Mouse (Mus musculus): ENCODE measurements at regions not wholly inside any gene's neighbourhood (a gene's known extent, or its start where the extent isn't known, plus 50 kb on each side); places are given as distances from the start of the nearest gene placed in this dataset.

- no peak for DNase-seq
These were observed 52.6 kb upstream of the Unc13c start for GRCm38 (mm10) chr9:74021339-74021738.

DNA sequence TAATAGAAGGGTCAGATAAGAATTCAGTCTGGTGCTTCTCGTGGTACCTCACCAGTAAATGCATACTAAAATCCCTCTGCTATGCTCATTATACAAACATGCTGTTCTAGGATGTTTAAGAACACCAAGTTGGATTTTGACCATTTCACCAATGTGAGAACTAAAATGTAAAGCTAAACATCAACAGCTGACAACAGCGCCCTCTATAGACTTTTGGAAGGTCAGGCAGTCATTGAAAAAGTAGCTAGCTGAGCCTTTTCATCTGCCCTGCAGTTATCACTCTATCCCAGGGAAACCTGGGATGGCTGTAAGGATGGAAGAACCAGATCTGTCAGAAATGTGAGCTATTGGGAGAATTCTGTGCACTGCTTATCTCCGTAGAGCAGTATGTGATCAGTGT lies 55.2 kb upstream of the Unc13c start:
- no peak for DNase-seq

GRCm38 (mm10) chr9:74026131-74026530 lies 57.4 kb upstream of the Unc13c start:
- no peak for DNase-seq

- peak; percentile 7 for DNase-seq
These were observed 59.7 kb upstream of the Unc13c start for GRCm38 (mm10) chr9:74028438-74028837.

- DNase-seq = no peak
These were observed 64.2 kb upstream of the Wdr72 start for GRCm38 (mm10) chr9:74045936-74046335.

GRCm38 (mm10) chr9:74049776-74050175 lies 60.4 kb upstream of the Wdr72 start:
- no peak for DNase-seq

DNA sequence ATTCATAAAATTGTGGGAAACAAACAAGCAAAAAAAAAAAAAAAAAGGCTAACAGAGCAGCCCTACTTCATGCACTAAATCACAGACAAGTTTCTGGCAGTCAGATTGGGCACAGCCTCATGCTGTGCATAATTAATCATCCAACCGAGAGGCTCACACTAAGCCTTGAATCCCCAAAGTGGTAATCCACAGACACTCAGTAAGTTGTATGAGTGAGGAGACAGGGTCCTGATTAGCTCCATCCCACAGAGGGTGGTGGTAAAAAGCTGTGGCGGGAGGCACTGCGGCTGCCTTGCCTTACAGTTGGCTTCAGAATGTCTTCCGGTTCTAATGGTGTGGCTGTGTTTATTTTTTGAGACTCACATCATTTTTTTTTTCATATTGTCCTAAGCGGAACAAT lies 53.4 kb upstream of the Wdr72 start:
- DNase-seq = no peak

- DNase-seq = no peak
These were observed 52.6 kb upstream of the Wdr72 start for GRCm38 (mm10) chr9:74057476-74058076.

DNA sequence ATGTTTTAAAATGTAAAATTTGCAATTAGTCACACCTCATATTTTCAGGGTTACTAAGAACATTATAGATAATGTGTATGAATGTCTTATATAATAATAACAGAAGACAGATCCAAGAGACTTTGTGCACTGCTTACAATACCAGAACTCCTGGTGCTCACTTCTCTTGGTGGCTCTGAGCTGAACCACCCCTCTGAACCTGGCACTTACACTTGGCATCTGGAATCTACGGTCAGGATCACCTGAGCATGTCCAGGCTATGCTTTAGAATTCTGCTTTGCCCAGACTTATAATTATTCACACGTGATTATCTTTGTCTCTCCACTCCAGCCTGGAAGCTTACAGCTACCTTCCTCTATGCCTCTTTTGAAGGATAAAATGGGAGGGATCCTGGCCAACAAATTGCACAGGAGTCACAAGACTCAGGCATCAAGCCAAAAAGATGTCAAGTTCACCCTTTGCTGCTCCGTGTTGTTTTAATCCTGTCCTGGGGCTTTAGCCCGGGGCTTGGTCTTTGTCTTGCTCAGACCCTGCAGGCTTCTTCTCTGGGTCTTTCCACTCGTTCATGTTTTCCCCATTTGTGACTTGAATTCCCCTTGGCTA lies 51.8 kb upstream of the Wdr72 start:
- no peak for DNase-seq

All from right cerebral cortex, postnatal 14 days (tissue).